Mouse (Mus musculus) heart, postnatal 0 days (tissue): Measurements from ENCODE around the gene Rhbg. TPM values are rescaled to one million over a fixed set of nuclear protein-coding genes. Genes with fewer than 3 reads are reported as not detected.

Experiments
- ATAC-seq: fragments of 200-750 bp; cut with Nextera tagmentation; 2 replicates; pipeline ENCODE4 v1.8.0; 2017; ENCODE audit warnings: low read depth, moderate number of reproducible peaks, moderate library complexity; ENCODE audit not compliant: insufficient read depth
- DNase-seq: peaks from one replicate; pipeline ENCODE4 v3.0.0-alpha.2; 2016; ENCODE audit warnings: low spot score
- H3K27ac ChIP-seq: fragments of 300-500 bp; sonication (generic); 2 replicates; pipeline ENCODE4 v1.5.1; 2014; ENCODE audit warnings: low read depth, mild to moderate bottlenecking
- H3K27me3 ChIP-seq: fragments of 300-500 bp; sonication (generic); 2 replicates; pipeline ENCODE4 v1.6.1; 2014; ENCODE audit warnings: low read length, mixed read lengths; ENCODE audit not compliant: control insufficient read depth, insufficient read depth
- H3K36me3 ChIP-seq: fragments of 300-500 bp; sonication (generic); replicated peaks from 2 replicates; pipeline ENCODE4 v1.6.1; 2014; ENCODE audit warnings: low read length, mixed read lengths; ENCODE audit not compliant: control insufficient read depth, insufficient read depth
- H3K4me1 ChIP-seq: fragments of 300-500 bp; sonication (generic); 2 replicates; pipeline ENCODE4 v1.6.1; 2014; ENCODE audit warnings: antibody characterized with exemption; ENCODE audit not compliant: control insufficient read depth, insufficient read depth
- H3K4me2 ChIP-seq: fragments of 300-500 bp; sonication (generic); 2 replicates; pipeline ENCODE4 v1.6.1; 2014; ENCODE audit warnings: low read depth, mild to moderate bottlenecking, low read length, moderate library complexity
- H3K4me3 ChIP-seq: fragments of 300-500 bp; sonication (generic); 2 replicates; pipeline ENCODE4 v1.5.1; 2014; ENCODE audit warnings: low read depth, low read length
- H3K9ac ChIP-seq: fragments of 300-500 bp; sonication (generic); replicated peaks from 2 replicates; pipeline ENCODE4 v1.6.1; 2014; ENCODE audit warnings: low read depth, low read length, mixed read lengths
- H3K9me3 ChIP-seq: fragments of 300-500 bp; sonication (generic); replicated peaks from 2 replicates; pipeline ENCODE4 v1.6.1; 2016; ENCODE audit warnings: low read length; ENCODE audit not compliant: control insufficient read depth
- CTCF ChIP-seq: IDR thresholded peaks from 2 replicates; pipeline ENCODE4 v1.5.1; 2016; ENCODE audit warnings: antibody characterized with exemption, control low read depth, low read depth
- EP300 ChIP-seq: IDR thresholded peaks from 2 replicates; pipeline ENCODE4 v1.6.1; 2016; ENCODE audit warnings: antibody characterized with exemption, low read depth
- WGBS: fragments of 180-500 bp; shearing (Covaris S2); extraction: QIAGEN DNeasy Blood & Tissue Kit; methylation state at CpG from one replicate; pipeline ENCODE4 v1.1.7; 2014; 5-methylcytosine and 5-hydroxymethylcytosine counted together
- microRNA-seq: library from miRNA; unstranded; fragments of <30 nt; microRNA quantifications from one replicate; pipeline ENCODE4, GENCODE M21; 2016
- polyA plus RNA-seq: library from polyadenylated mRNA; unstranded; fragments of >200 nt; fragmentation: Nextera tagmentation; extraction: Ambion mirVana; gene quantifications from 2 replicates; pipeline ENCODE4 v1.2.1, GENCODE M21; 2015
- total RNA-seq: library from RNA; depleted of rRNA; stranded (reverse); fragments of >200 nt; gene quantifications from 2 replicates; pipeline ENCODE4 v1.2.3, GENCODE M21; 2014; ENCODE audit warnings: low replicate concordance; rRNA removed

Rhbg gene
- total and polyA plus RNA-seq, 2 experiments from 2014 or later: not detected

DNA sequence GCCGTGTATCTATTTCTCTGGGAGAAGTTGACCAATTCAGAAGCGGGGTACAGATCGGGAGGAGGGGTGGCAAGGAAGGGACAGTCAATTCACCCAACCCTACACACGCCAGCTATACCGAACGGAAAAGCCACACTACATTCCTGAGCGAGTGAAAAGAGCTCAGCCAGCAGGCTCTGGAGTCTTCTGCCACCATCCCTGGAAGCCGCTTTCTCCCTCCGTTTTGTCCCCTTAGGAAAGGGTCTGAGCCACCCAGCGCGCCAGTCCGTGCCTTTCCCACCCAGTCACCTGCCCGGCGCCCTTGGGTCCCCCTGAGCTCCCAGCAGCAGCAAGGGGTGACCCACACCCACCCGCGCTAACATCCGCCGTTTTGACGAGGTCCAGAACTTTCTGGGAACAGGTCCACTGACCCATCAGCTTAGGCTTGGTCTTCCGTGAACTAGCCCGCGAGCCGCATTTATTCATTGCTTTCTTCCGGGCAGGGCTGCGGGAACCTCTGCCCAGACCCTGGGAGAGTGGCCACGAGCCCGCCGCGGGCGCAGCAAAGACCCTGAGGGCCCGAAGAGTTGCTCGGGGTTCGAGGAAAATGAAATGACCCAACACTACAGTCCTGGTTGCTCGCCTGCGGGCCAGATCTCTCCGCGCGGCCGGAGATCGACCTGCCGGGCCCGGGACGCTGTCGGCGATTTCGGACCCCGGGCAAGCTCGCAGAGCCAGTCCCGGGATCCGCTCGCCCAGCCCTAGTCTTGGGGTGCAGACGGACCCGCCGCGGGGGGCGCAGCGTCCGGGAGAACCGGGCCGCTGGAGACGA lies 54.1 kb downstream of the Rhbg start:
- 1% methylated on average over 50 of the region's 61 CpGs for WGBS
- Histone ChIP-seq H3K27ac (no peak overlapping the region), H3K9me3 (no peaks in the 10 kb centered on the region), H3K9ac (0 out of 2 replicates have a peak overlapping the region, but pooled peaks have one; percentile 24), H3K4me2 (peak overlapping the region; percentile 56), H3K36me3 (no peaks in the 10 kb centered on the region), H3K4me3 (peak overlapping the region; percentile 45), H3K27me3 (peaks cover 98% of the 10 kb centered on the region), H3K4me1 (peaks cover 8% of the 10 kb centered on the region)
- no peak for TF ChIP-seq EP300
- no peak for TF ChIP-seq CTCF
- ATAC-seq (no peak), DNase-seq (no peak)

DNA sequence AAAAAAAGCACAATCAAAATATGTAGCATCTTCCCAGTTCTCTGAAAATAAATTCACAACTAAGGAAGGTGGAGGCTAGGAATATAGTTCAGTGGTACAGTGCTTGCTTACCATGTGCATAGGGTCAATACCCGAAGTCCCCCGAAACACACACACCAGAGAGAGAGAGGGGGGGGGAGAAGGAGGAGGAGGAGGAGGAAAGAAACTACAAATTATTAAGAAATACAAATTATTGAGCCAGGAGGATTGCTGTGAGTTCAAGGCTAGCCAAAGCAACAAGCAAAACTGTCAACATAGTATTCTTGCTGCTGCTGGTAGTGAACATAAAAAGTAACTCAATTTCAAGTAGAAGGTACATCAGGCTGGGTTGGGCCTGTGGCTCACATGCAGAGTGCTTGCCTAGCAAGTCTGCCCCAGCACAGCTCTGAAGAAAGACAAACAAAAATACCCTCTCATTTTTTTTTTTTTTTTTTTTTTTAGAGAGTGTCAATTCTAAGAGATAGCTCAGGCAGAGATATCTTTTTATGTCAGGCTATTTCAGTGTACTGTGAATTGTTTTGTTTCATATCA lies 54.9 kb downstream of the Rhbg start:
- DNase-seq: no peak
- ATAC-seq: no peak
- Histone ChIP-seq H3K4me2 (no peak overlapping the region), H3K9me3 (no peaks in the 10 kb centered on the region), H3K4me1 (peaks cover 8% of the 10 kb centered on the region), H3K9ac (no peak overlapping the region), H3K36me3 (no peaks in the 10 kb centered on the region), H3K27ac (no peak overlapping the region), H3K27me3 (peaks cover 93% of the 10 kb centered on the region), H3K4me3 (no peak overlapping the region)
- 58% methylated on average over 2 of the region's 2 CpGs for WGBS
- TF ChIP-seq EP300: no peak
- no peak for TF ChIP-seq CTCF

DNA sequence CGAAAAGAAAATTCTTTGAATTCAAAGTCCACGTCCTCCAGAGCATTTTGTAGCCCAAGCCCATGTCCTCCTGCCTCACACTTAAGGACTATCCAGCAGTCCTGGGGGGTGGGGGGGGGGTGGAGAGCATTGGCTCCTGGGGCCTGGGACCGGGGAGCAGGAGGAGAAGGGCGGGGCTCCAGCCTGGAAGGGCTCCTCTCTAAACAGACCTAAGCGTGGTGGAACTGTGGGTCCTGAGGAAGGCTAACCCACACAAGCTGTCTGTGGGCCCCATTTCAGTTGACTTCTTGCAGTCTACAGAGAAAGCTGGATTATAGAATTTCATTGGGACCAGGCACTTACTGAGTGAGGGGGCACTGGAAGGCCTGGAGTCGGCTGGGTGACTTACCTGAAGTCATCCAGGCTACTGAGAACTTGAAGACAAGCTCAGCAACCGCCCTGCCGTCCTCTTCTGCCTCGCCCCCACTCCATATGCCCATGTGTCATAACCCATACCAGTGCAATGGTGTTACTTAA lies 55.9 kb downstream of the Rhbg start:
- 9% methylated on average over 9 of the region's 9 CpGs for WGBS
- peaks cover 91% of the 10 kb centered on the region for H3K27me3 ChIP-seq

DNA sequence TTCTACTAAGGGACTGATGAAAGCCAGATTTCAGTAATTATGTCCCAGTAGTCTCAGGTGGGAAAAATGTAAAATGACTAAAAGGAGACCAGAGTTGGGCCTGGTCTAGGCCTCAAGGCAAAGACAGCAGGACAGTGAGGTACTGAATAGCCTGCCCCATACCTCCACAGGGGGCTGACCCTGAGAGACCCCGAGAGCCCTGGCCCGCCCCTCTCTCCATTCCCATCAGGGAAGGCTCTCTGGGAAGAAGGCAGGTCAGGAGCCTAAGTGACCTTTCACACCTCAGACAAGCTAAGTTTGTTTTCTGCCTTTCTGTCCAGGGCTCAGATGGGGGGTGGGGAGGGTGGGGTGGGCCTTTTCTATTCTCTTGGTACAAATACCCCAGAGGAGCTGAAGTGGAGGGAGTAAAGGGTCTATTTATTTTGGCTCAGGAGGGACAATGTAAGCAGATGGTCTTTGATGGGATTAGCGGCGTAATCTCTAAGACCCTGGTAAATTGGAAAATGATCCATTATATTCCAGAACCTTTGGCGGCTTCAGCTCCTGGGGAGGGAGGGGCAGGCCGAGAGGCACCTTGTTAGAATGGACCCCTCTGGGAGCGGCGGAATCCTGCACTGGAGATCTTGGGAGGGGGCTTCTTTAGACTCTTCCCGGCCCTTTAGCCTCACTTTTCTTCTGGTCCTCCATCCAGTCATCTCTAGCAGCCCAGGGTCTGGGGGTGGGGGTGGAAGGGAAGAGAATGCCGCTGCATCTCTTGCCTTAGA lies 56.6 kb downstream of the Rhbg start:
- H3K27ac ChIP-seq: no peak overlapping the region
- DNase-seq: no peak
- H3K27me3 ChIP-seq: peaks cover 91% of the 10 kb centered on the region
- H3K9ac ChIP-seq: no peak overlapping the region
- no peaks in the 10 kb centered on the region for H3K9me3 ChIP-seq
- TF ChIP-seq CTCF (no peak), EP300 (no peak)
- WGBS: 22% methylated on average over 10 of the region's 10 CpGs
- ATAC-seq: no peak
- peaks cover 8% of the 10 kb centered on the region for H3K4me1 ChIP-seq
- no peak overlapping the region for H3K4me2 ChIP-seq
- no peak overlapping the region for H3K4me3 ChIP-seq
- H3K36me3 ChIP-seq: no peaks in the 10 kb centered on the region

More for the DNA sequence above, 55.9 kb downstream of the Rhbg start:
- H3K9me3 ChIP-seq: no peaks in the 10 kb centered on the region
- peaks cover 8% of the 10 kb centered on the region for H3K4me1 ChIP-seq
- no peak overlapping the region for H3K4me3 ChIP-seq
- no peaks in the 10 kb centered on the region for H3K36me3 ChIP-seq
- H3K4me2 ChIP-seq: no peak overlapping the region
- no peak for ATAC-seq
- H3K9ac ChIP-seq: no peak overlapping the region
- TF ChIP-seq CTCF: no peak
- no peak for TF ChIP-seq EP300
- H3K27ac ChIP-seq: no peak overlapping the region
- no peak for DNase-seq

Small RNA genes within 50 kb of the gene (microRNA-seq; reads per million reads assigned to microRNA genes)
- gene Gm25641 (not detected), gene Mir3093 (not detected), gene Mir9-1 (not detected)

Other genes with a start within 250 kb of the Rhbg start
- not detected in 2 replicates for gene Hapln2, start 227.1 kb downstream of the Rhbg start, total RNA-seq
- gene Hapln2, start 227.1 kb downstream of the Rhbg start, polyA plus RNA-seq: 0.10 and 0.15 TPM in 2 replicates
- 1.2 and 3.4 TPM in 2 replicates for gene Gpatch4, start 211.6 kb downstream of the Rhbg start, total RNA-seq
- 10.9 and 11.6 TPM in 2 replicates for gene Gpatch4, start 211.6 kb downstream of the Rhbg start, polyA plus RNA-seq
- gene Naxe, start 196.2 kb downstream of the Rhbg start, total RNA-seq: 119 and 133 TPM in 2 replicates
- 151 and 159 TPM in 2 replicates for gene Naxe, start 196.2 kb downstream of the Rhbg start, polyA plus RNA-seq
- not detected in 2 replicates for gene Ttc24, start 176.4 kb downstream of the Rhbg start, total RNA-seq
- gene Ttc24, start 176.4 kb downstream of the Rhbg start, polyA plus RNA-seq: not detected in 2 replicates
- gene Iqgap3, start 172.7 kb downstream of the Rhbg start, total RNA-seq: 35.3 and 68.3 TPM in 2 replicates
- gene Iqgap3, start 172.7 kb downstream of the Rhbg start, polyA plus RNA-seq: 5.4 and 6.8 TPM in 2 replicates
- gene Mef2d, start 112.3 kb downstream of the Rhbg start, total RNA-seq: 70.8 and 75.8 TPM in 2 replicates
- 30.0 and 30.8 TPM in 2 replicates for gene Mef2d, start 112.3 kb downstream of the Rhbg start, polyA plus RNA-seq
- not detected in 2 replicates for gene Gm38392, start 32.5 kb upstream of the Rhbg start, total RNA-seq
- 0.16 TPM in 1 of 2 replicates, not detected in the other for gene Gm38392, start 32.5 kb upstream of the Rhbg start, polyA plus RNA-seq
- 21.5 and 30.3 TPM in 2 replicates for gene Tsacc, start 42.3 kb upstream of the Rhbg start, total RNA-seq
- 14.3 and 16.7 TPM in 2 replicates for gene Tsacc, start 42.3 kb upstream of the Rhbg start, polyA plus RNA-seq
- 187 and 208 TPM in 2 replicates for gene Cct3, start 42.4 kb upstream of the Rhbg start, total RNA-seq
- 254 and 256 TPM in 2 replicates for gene Cct3, start 42.4 kb upstream of the Rhbg start, polyA plus RNA-seq
- 75.1 and 156 TPM in 2 replicates for gene Glmp, start 70.3 kb upstream of the Rhbg start, total RNA-seq
- 129 and 143 TPM in 2 replicates for gene Glmp, start 70.3 kb upstream of the Rhbg start, polyA plus RNA-seq
- gene Tmem79, start 81.4 kb upstream of the Rhbg start, total RNA-seq: 0.27 and 3.7 TPM in 2 replicates
- 1.3 and 1.6 TPM in 2 replicates for gene Tmem79, start 81.4 kb upstream of the Rhbg start, polyA plus RNA-seq
- gene Smg5, start 81.6 kb upstream of the Rhbg start, total RNA-seq: 54.3 and 60.8 TPM in 2 replicates
- 25.1 TPM in 2 replicates for gene Smg5, start 81.6 kb upstream of the Rhbg start, polyA plus RNA-seq
- not detected in 2 replicates for gene Paqr6, start 109.9 kb upstream of the Rhbg start, total RNA-seq
- 1.2 and 1.7 TPM in 2 replicates for gene Paqr6, start 109.9 kb upstream of the Rhbg start, polyA plus RNA-seq
- gene Bglap3, start 118.0 kb upstream of the Rhbg start, total RNA-seq: not detected in 2 replicates
- gene Bglap3, start 118.0 kb upstream of the Rhbg start, polyA plus RNA-seq: not detected in 2 replicates
- not detected in 2 replicates for gene Bglap2, start 124.0 kb upstream of the Rhbg start, total RNA-seq
- gene Bglap2, start 124.0 kb upstream of the Rhbg start, polyA plus RNA-seq: not detected in 2 replicates
- not detected in 2 replicates for gene Bglap, start 129.8 kb upstream of the Rhbg start, total RNA-seq
- not detected in 2 replicates for gene Bglap, start 129.8 kb upstream of the Rhbg start, polyA plus RNA-seq
- 86.0 and 116 TPM in 2 replicates for gene Pmf1, start 155.6 kb upstream of the Rhbg start, total RNA-seq
- 62.9 and 65.8 TPM in 2 replicates for gene Pmf1, start 155.6 kb upstream of the Rhbg start, polyA plus RNA-seq
- gene Slc25a44, start 170.4 kb upstream of the Rhbg start, total RNA-seq: 17.2 and 25.4 TPM in 2 replicates
- 9.6 and 9.7 TPM in 2 replicates for gene Slc25a44, start 170.4 kb upstream of the Rhbg start, polyA plus RNA-seq
- gene Sema4a, start 206.5 kb upstream of the Rhbg start, total RNA-seq: 2.0 and 2.1 TPM in 2 replicates
- 0.93 and 1.0 TPM in 2 replicates for gene Sema4a, start 206.5 kb upstream of the Rhbg start, polyA plus RNA-seq